Mouse (Mus musculus) liver, adult 2 months (tissue): ENCODE data around the gene Sdr9c7.
"Not testable (repeated sequence)": the region's sequence is repeated elsewhere in the genome, so short reads cannot be mapped to it uniquely, and the experiment has no call there.

ENCODE experiments used
- CTCF ChIP-seq: fragments of 200-500 bp; IDR thresholded peaks from 2 replicates; pipeline ENCODE4 v1.5.1; 2011; ENCODE audit warnings: low read depth, low read length, control low read depth
- POLR2A ChIP-seq: fragments of 200-500 bp; IDR thresholded peaks from 2 replicates; pipeline ENCODE4 v1.6.1; 2011; ENCODE audit warnings: low read length, control low read depth; ENCODE audit not compliant: insufficient read depth; ENCODE audit errors: extremely low read depth

- not testable (repeated sequence) for TF ChIP-seq CTCF, POLR2A
Measured at GRCm38 (mm10) chr10:127917183-127917582, 18.9 kb downstream of the Sdr9c7 start.
